Mouse (Mus musculus): Measurements from ENCODE around the gene Kcnc4.

GRCm38 (mm10) chr3:107411669-107412068, 47.7 kb downstream of the Kcnc4 start:
- no peak for TF ChIP-seq CTCF (conservative IDR thresholded peaks at IDR 0.05; ENCODE audit: low read length)
- no peak for TF ChIP-seq NANOG (IDR thresholded peaks at IDR 0.05; ENCODE audit: borderline replicate concordance, low read length)
- TF ChIP-seq POU5F1 (IDR thresholded peaks at IDR 0.05; ENCODE audit: borderline replicate concordance, low read length): no peak
